ENCODE assay signal across 28 mouse cellular contexts in the genomic region with DNA sequence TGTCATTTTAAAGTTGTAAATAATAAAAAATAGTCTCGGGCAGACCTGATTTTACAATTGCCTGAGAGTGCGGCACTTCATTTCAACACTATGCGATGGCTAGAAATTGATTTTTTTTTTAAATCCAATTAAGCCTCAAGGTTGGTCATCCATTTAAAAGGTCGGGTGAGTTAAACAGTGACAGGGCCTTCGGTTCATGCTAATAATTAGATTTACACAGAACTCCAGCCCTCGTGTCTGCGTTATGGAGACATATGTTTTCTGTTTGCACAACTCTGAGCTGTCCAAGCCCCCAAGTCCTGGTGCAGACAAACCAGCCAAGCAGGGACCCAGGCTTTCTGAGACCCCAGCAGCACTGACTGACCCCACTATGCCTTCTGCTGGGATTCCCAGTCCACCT. TPM values are rescaled to one million over a fixed set of nuclear protein-coding genes. Genes with fewer than 3 reads are reported as not detected.
DNase-seq lines count a peak whose midpoint lies in the region; ATAC-seq and TF ChIP-seq lines count a peak whose summit lies in the region.
"Had no signal": no experiment of that assay in that cellular context is flagged by ENCODE, and none has a peak within 500 bp of the region (broad histone marks: within the 10 kb centered on the region; RNA-seq: fewer than 3 reads in every experiment).

No protein-coding gene starts in this region.

- peak overlapping the region; percentile 51; the same call in 1 of the 2 replicates for H3K27ac ChIP-seq in kidney, postnatal 0 days
- H3K27ac ChIP-seq in embryonic facial prominence, embryonic 10.5 days (replicated peaks) = peak overlapping the region; percentile 51; the same call in 1 of the 2 replicates
- peak overlapping the region; percentile 28; the same call in 1 of the 2 replicates for H3K27ac ChIP-seq in embryonic facial prominence, embryonic 13.5 days
- H3K27ac ChIP-seq: heart, adult 2 months; hindbrain, embryonic 13.5 days; layer of hippocampus, adult 2 months; liver, embryonic 12.5 days; midbrain, embryonic 13.5 days had no signal

- no peaks in the 10 kb centered on the region for H3K36me3 ChIP-seq in kidney, postnatal 0 days (ENCODE audit: insufficient read depth, low read length)
- H3K36me3 ChIP-seq in embryonic facial prominence, embryonic 10.5 days (replicated peaks) = peaks cover 19% of the 10 kb centered on the region
- H3K36me3 ChIP-seq in embryonic facial prominence, embryonic 13.5 days = peaks cover 8% of the 10 kb centered on the region
- H3K36me3 ChIP-seq: forebrain, embryonic 12.5 days; hindbrain, embryonic 13.5 days had no signal

- H3K4me2 ChIP-seq in kidney, postnatal 0 days (ENCODE audit: low read length) = no peak overlapping the region
- no peak overlapping the region for H3K4me2 ChIP-seq in embryonic facial prominence, embryonic 13.5 days
- H3K4me2 ChIP-seq: forebrain, embryonic 12.5 days; hindbrain, embryonic 13.5 days; liver, embryonic 12.5 days; midbrain, embryonic 13.5 days had no signal

- no peaks in the 10 kb centered on the region for H3K9me3 ChIP-seq in kidney, postnatal 0 days (replicated peaks; ENCODE audit: low read length)
- no peaks in the 10 kb centered on the region for H3K9me3 ChIP-seq in embryonic facial prominence, embryonic 10.5 days
- no peaks in the 10 kb centered on the region for H3K9me3 ChIP-seq in embryonic facial prominence, embryonic 13.5 days
- H3K9me3 ChIP-seq: forebrain, embryonic 12.5 days; G1E; hindbrain, embryonic 13.5 days; liver, embryonic 12.5 days; midbrain, embryonic 13.5 days had no signal

- peak; percentile 12 for DNase-seq in kidney, adult 18-20 months
- DNase-seq in kidney, adult 11 months = no peak
- no peak for DNase-seq in kidney, postnatal 0 days (ENCODE audit: low spot score)
- no peak for DNase-seq in kidney, postnatal 4 days
- DNase-seq in embryonic facial prominence, embryonic 10.5 days (ENCODE audit: low spot score) = no peak
- no peak for DNase-seq in cerebellum, postnatal 25 days
- DNase-seq: adrenal gland, adult 2 months; B cell, adult 2 months; cerebellum, adult 11 months; cerebellum, postnatal 10 days; gastrocnemius, postnatal 25 days; heart, adult 2 months; lung, adult 18-20 months; lung, postnatal 10 days; right cerebral cortex, adult 18-20 months; right cerebral cortex, postnatal 4 days; thymus, adult 2 months; thymus, postnatal 4 days had no signal

- H3K27me3 ChIP-seq in kidney, postnatal 0 days (ENCODE audit: insufficient read depth, low read length) = no peaks in the 10 kb centered on the region
- no peaks in the 10 kb centered on the region for H3K27me3 ChIP-seq in embryonic facial prominence, embryonic 10.5 days (replicated peaks; ENCODE audit: low read depth, poor library complexity, severe bottlenecking)
- no peaks in the 10 kb centered on the region for H3K27me3 ChIP-seq in embryonic facial prominence, embryonic 13.5 days
- H3K27me3 ChIP-seq: CH12.LX; forebrain, embryonic 12.5 days; hindbrain, embryonic 13.5 days; liver, embryonic 12.5 days; midbrain, embryonic 13.5 days had no signal

- H3K4me3 ChIP-seq in kidney, postnatal 0 days (replicated peaks; ENCODE audit: low read depth, low read length) = no peak overlapping the region
- H3K4me3 ChIP-seq in embryonic facial prominence, embryonic 10.5 days = no peak overlapping the region
- no peak overlapping the region for H3K4me3 ChIP-seq in embryonic facial prominence, embryonic 13.5 days
- H3K4me3 ChIP-seq: erythroblast, embryonic 14.5 days; forebrain, embryonic 12.5 days; heart, adult 2 months; hindbrain, embryonic 13.5 days; layer of hippocampus, adult 2 months; liver, embryonic 12.5 days; midbrain, embryonic 13.5 days had no signal

- no peaks in the 10 kb centered on the region for H3K4me1 ChIP-seq in kidney, postnatal 0 days (replicated peaks; ENCODE audit: insufficient read depth, low read length)
- peaks cover 26% of the 10 kb centered on the region for H3K4me1 ChIP-seq in embryonic facial prominence, embryonic 10.5 days
- peaks cover 8% of the 10 kb centered on the region; the same call in 1 of the 2 replicates for H3K4me1 ChIP-seq in embryonic facial prominence, embryonic 13.5 days
- H3K4me1 ChIP-seq: forebrain, embryonic 12.5 days; liver, embryonic 12.5 days; midbrain, embryonic 13.5 days had no signal

- TF ChIP-seq CTCF in kidney, postnatal 0 days (IDR thresholded peaks at IDR 0.05; ENCODE audit: low read depth) = no peak

- 43% methylated on average over 7 of the region's 7 CpGs for WGBS in kidney, postnatal 0 days
- WGBS in embryonic facial prominence, embryonic 10.5 days = 53% methylated on average over 7 of the region's 7 CpGs
- 39% methylated on average over 7 of the region's 7 CpGs for WGBS in embryonic facial prominence, embryonic 13.5 days

- H3K9ac ChIP-seq in kidney, postnatal 0 days (ENCODE audit: low read depth, low read length) = no peak overlapping the region
- H3K9ac ChIP-seq in embryonic facial prominence, embryonic 13.5 days = no peak overlapping the region
- H3K9ac ChIP-seq: forebrain, embryonic 12.5 days; hindbrain, embryonic 13.5 days; liver, embryonic 12.5 days; midbrain, embryonic 13.5 days had no signal

- 0 out of 2 replicates have a peak, but pooled peaks have one; percentile 12 for ATAC-seq in kidney, postnatal 0 days (replicated peaks; ENCODE audit: low FRiP score, low read depth)
- ATAC-seq in embryonic facial prominence, embryonic 13.5 days (ENCODE audit: insufficient number of reproducible peaks, insufficient read depth, low FRiP score, low TSS enrichment, low read depth) = no peak
- ATAC-seq: inflammation-experienced regulatory T-cells, adult 6 months; liver, embryonic 12.5 days; midbrain, embryonic 13.5 days had no signal

RNA-seq across cellular contexts. Expression of a gene that starts 7.8 kb away (rescaled TPM):
- polyA plus RNA-seq in kidney, postnatal 0 days (2015; fragmentation: Nextera tagmentation; extraction: Ambion mirVana) = 50.2 and 51.5 TPM in 2 replicates
- 38.4 and 40.5 TPM in 2 replicates for polyA plus RNA-seq in embryonic facial prominence, embryonic 10.5 days (2016; fragmentation: Nextera tagmentation; extraction: Ambion mirVana)
- 52.0 and 55.7 TPM in 2 replicates for polyA plus RNA-seq in embryonic facial prominence, embryonic 13.5 days (2015; fragmentation: Nextera tagmentation; extraction: Ambion mirVana)

RNA-seq across cellular contexts. Expression of a gene that starts 26.3 kb away (rescaled TPM):
- 6.2 and 8.7 TPM in 2 replicates for polyA plus RNA-seq in kidney, postnatal 0 days (2015; fragmentation: Nextera tagmentation; extraction: Ambion mirVana)
- 10.6 and 11.2 TPM in 2 replicates for polyA plus RNA-seq in embryonic facial prominence, embryonic 10.5 days (2016; fragmentation: Nextera tagmentation; extraction: Ambion mirVana)
- 13.5 and 15.5 TPM in 2 replicates for polyA plus RNA-seq in embryonic facial prominence, embryonic 13.5 days (2015; fragmentation: Nextera tagmentation; extraction: Ambion mirVana)
